19 mouse cellular contexts compared by ENCODE assay signal in the genomic region with DNA sequence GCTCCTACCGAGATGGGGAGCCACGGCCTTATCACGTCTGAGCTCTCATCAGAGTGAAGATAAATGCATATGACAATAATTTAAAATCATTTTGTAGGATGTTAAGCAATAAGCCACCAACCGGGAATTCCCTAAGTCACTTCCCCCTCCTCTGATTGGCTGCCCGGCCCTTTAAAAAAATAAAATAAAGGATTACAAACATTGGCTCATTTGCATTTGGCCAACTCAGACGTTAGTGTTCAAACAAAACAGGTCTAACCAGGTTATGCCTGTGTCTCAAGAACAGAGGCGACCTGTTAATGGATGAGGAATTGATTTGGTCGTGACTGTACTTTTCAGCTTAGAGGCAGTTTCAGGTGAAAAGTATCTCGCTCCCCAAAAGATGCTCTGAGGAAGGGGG. TPM values are rescaled to one million over a fixed set of nuclear protein-coding genes. Genes with fewer than 3 reads are reported as not detected.
A peak's percentile ranks its signal among the peaks of the same experiment; 100 is the strongest.
DNase-seq lines count a peak whose midpoint lies in the region; ATAC-seq and TF ChIP-seq lines count a peak whose summit lies in the region.
"Had no signal": no experiment of that assay in that cellular context is flagged by ENCODE, and none has a peak within 500 bp of the region (broad histone marks: within the 10 kb centered on the region; RNA-seq: fewer than 3 reads in every experiment).

A gene (minus strand): TSS at position 147 of the 400 bp plus-strand sequence.

- ATAC-seq in lung, postnatal 0 days = peak; percentile 50
- ATAC-seq: Patski had no signal

- DNase-seq in kidney, adult 11 months = peak; percentile 34
- no peak for DNase-seq in kidney, postnatal 10 days
- DNase-seq in urinary bladder, adult 2 months (ENCODE audit: low spot score) = no peak
- DNase-seq in urinary bladder, postnatal 14 days (ENCODE audit: low spot score) = no peak
- DNase-seq in lung, postnatal 0 days (ENCODE audit: low spot score) = peak; percentile 67
- no peak for DNase-seq in neural tube, embryonic 10.5 days (ENCODE audit: extremely low spot score, low spot score)
- no peak for DNase-seq in spleen, postnatal 10 days (ENCODE audit: low spot score in 2 of 2)
- DNase-seq in adrenal gland, postnatal 4 days (ENCODE audit: low spot score in 2 of 2) = no peak
- DNase-seq: cerebellum, adult 2 months; embryo, embryonic 11 days; heart, adult 2 months; heart, postnatal 10 days; left cerebral cortex, postnatal 4 days had no signal

- no peaks in the 10 kb centered on the region for H3K36me3 ChIP-seq in lung, postnatal 0 days (ENCODE audit: insufficient read depth, low read length)
- H3K36me3 ChIP-seq: hindbrain, embryonic 15.5 days; lung, embryonic 15.5 days; midbrain, embryonic 12.5 days had no signal

- no peaks in the 10 kb centered on the region for H3K9me3 ChIP-seq in lung, postnatal 0 days (ENCODE audit: low read length)
- H3K9me3 ChIP-seq: hindbrain, embryonic 15.5 days; lung, embryonic 15.5 days; midbrain, embryonic 12.5 days had no signal

- H3K4me3 ChIP-seq in lung, postnatal 0 days (ENCODE audit: low read depth, low read length) = no peak within 1 kb of the TSS
- H3K4me3 ChIP-seq: heart, adult 2 months; hindbrain, embryonic 15.5 days; lung, embryonic 15.5 days; midbrain, embryonic 12.5 days; myocyte had no signal

- no peak for TF ChIP-seq CTCF in lung, postnatal 0 days (IDR thresholded peaks at IDR 0.05)

- TF ChIP-seq EP300 in lung, postnatal 0 days (IDR thresholded peaks at IDR 0.05) = no peak

- H3K9ac ChIP-seq in lung, postnatal 0 days (replicated peaks; ENCODE audit: low read depth) = no peak within 1 kb of the TSS
- H3K9ac ChIP-seq: hindbrain, embryonic 15.5 days; lung, embryonic 15.5 days; midbrain, embryonic 12.5 days had no signal

- no peaks in the 10 kb centered on the region for H3K27me3 ChIP-seq in lung, postnatal 0 days (replicated peaks; ENCODE audit: insufficient read depth, low read length)
- H3K27me3 ChIP-seq: hindbrain, embryonic 15.5 days; lung, embryonic 15.5 days; midbrain, embryonic 12.5 days; Patski had no signal

- H3K4me2 ChIP-seq in lung, postnatal 0 days (replicated peaks; ENCODE audit: low read depth, low read length) = no peak within 1 kb of the TSS
- H3K4me2 ChIP-seq: hindbrain, embryonic 15.5 days; lung, embryonic 15.5 days; midbrain, embryonic 12.5 days had no signal

- peak within 1 kb of the TSS; percentile 4; the same call in 1 of the 2 replicates for H3K27ac ChIP-seq in lung, postnatal 0 days (ENCODE audit: low read length)
- H3K27ac ChIP-seq: heart, adult 2 months; hindbrain, embryonic 15.5 days; lung, embryonic 15.5 days; midbrain, embryonic 12.5 days had no signal

- 30% methylated on average over 9 of the region's 9 CpGs for WGBS in lung, postnatal 0 days

- no peaks in the 10 kb centered on the region for H3K4me1 ChIP-seq in lung, postnatal 0 days (ENCODE audit: insufficient read depth, low read depth, low read length)
- H3K4me1 ChIP-seq: hindbrain, embryonic 15.5 days; lung, embryonic 15.5 days; midbrain, embryonic 12.5 days had no signal

RNA-seq across cellular contexts. Expression of the gene that starts here (rescaled TPM):
- 38.2 and 39.6 TPM in 2 replicates for polyA plus RNA-seq in urinary bladder, adult 2 months (2012; rRNA removed)
- polyA plus RNA-seq in lung, postnatal 0 days (2015; fragmentation: Nextera tagmentation; extraction: Ambion mirVana) = 4.9 and 5.9 TPM in 2 replicates
- total RNA-seq in adrenal gland, postnatal 4 days (2021) = 1 to 10 TPM in 1 of 2 experiments, not detected in 1; 4.7 TPM
- total RNA-seq: heart, adult 2 months; layer of hippocampus, postnatal 10 days; left cerebral cortex, postnatal 4 days had no signal
- polyA plus RNA-seq: midbrain, embryonic 12.5 days; myocyte had no signal

Comparison
In these comparisons a context has a peak if more than half of its experiments do, and no peak if none do; other contexts are left out.
1. DNase-seq: peak in kidney, adult 11 months (single experiment) and lung, postnatal 0 days (single experiment); none in kidney, postnatal 10 days (single experiment), urinary bladder, adult 2 months (single experiment), urinary bladder, postnatal 14 days (single experiment), neural tube, embryonic 10.5 days (single experiment), spleen, postnatal 10 days (0 of 2) and adrenal gland, postnatal 4 days (0 of 2).